ENCODE assay signal across 7 mouse cellular contexts in genomic region chr7:4813105-4813791, GRCm38 (mm10). TPM values are rescaled to one million over a fixed set of nuclear protein-coding genes. Genes with fewer than 3 reads are reported as not detected.
DNase-seq lines count a peak whose midpoint lies in the region; ATAC-seq and TF ChIP-seq lines count a peak whose summit lies in the region.

No protein-coding gene starts in this region.

- no peak for ATAC-seq in neural tube, embryonic 11.5 days (ENCODE audit: insufficient read depth, low FRiP score, low TSS enrichment)
- ATAC-seq in intestine, embryonic 16.5 days: no peak

- peak overlapping the region; percentile 44 for H3K9ac ChIP-seq in neural tube, embryonic 11.5 days (ENCODE audit: low read length)
- peak overlapping the region; percentile 64 for H3K9ac ChIP-seq in intestine, embryonic 16.5 days (ENCODE audit: low read depth, low read length)

- no peak for TF ChIP-seq POLR2A in embryonic fibroblast, embryonic 13.5 days (IDR thresholded peaks at IDR 0.05; ENCODE audit: low read depth, low read length)
- TF ChIP-seq POLR2A in olfactory bulb, adult 2 months (IDR thresholded peaks at IDR 0.05; ENCODE audit: insufficient read depth, low read depth, low read length): no peak

- WGBS in neural tube, embryonic 11.5 days: 22% methylated on average over 8 of the region's 8 CpGs
- WGBS in intestine, embryonic 16.5 days: 25% methylated on average over 8 of the region's 8 CpGs
- WGBS in olfactory bulb, adult 2 months: 23% methylated on average over 8 of the region's 8 CpGs

- peaks cover 5% of the 10 kb centered on the region; the same call in 1 of the 2 replicates for H3K36me3 ChIP-seq in neural tube, embryonic 11.5 days (ENCODE audit: control insufficient read depth, insufficient read depth, low read length)
- peaks cover 6% of the 10 kb centered on the region for H3K36me3 ChIP-seq in intestine, embryonic 16.5 days (ENCODE audit: control insufficient read depth, insufficient read depth, low read length)

- H3K9me3 ChIP-seq in neural tube, embryonic 11.5 days (ENCODE audit: control insufficient read depth, low read length): no peaks in the 10 kb centered on the region
- no peaks in the 10 kb centered on the region for H3K9me3 ChIP-seq in intestine, embryonic 16.5 days (ENCODE audit: control insufficient read depth, low read length)

- H3K27ac ChIP-seq in neural tube, embryonic 11.5 days (ENCODE audit: low read depth, low read length): peak overlapping the region; percentile 56; the same call in 1 of the 2 replicates
- H3K27ac ChIP-seq in embryonic fibroblast, embryonic 13.5 days (ENCODE audit: insufficient read depth, low read length): peak overlapping the region; percentile 53; the same call in 1 of the 2 replicates
- peak overlapping the region; percentile 88 for H3K27ac ChIP-seq in intestine, embryonic 16.5 days (ENCODE audit: low read length)
- peak overlapping the region; percentile 91 for H3K27ac ChIP-seq in olfactory bulb, adult 2 months (ENCODE audit: insufficient read depth, low read depth, low read length)

- peaks cover 8% of the 10 kb centered on the region for H3K4me1 ChIP-seq in neural tube, embryonic 11.5 days (ENCODE audit: control insufficient read depth, insufficient read depth, low read length)
- H3K4me1 ChIP-seq in embryonic fibroblast, embryonic 13.5 days (ENCODE audit: control insufficient read depth, insufficient read depth, low read length): peaks cover 7% of the 10 kb centered on the region; the same call in 1 of the 2 replicates
- H3K4me1 ChIP-seq in intestine, embryonic 16.5 days (ENCODE audit: control insufficient read depth, insufficient read depth, low read length): peaks cover 26% of the 10 kb centered on the region
- H3K4me1 ChIP-seq in olfactory bulb, adult 2 months (ENCODE audit: control insufficient read depth, insufficient read depth, low read length): peaks cover 10% of the 10 kb centered on the region

- H3K4me3 ChIP-seq in neural tube, embryonic 11.5 days (ENCODE audit: low read depth, low read length): peak overlapping the region; percentile 99
- H3K4me3 ChIP-seq in embryonic fibroblast, embryonic 13.5 days (ENCODE audit: insufficient read depth, low read length): peak overlapping the region; percentile 62
- peak overlapping the region; percentile 94 for H3K4me3 ChIP-seq in intestine, embryonic 16.5 days (ENCODE audit: low read length)
- peak overlapping the region; percentile 53 for H3K4me3 ChIP-seq in olfactory bulb, adult 2 months (ENCODE audit: insufficient read depth, low read depth, low read length)

- no peaks in the 10 kb centered on the region for H3K27me3 ChIP-seq in neural tube, embryonic 11.5 days (ENCODE audit: control insufficient read depth, insufficient read depth, low read length)
- H3K27me3 ChIP-seq in intestine, embryonic 16.5 days (replicated peaks; ENCODE audit: control insufficient read depth, insufficient read depth, low read length): no peaks in the 10 kb centered on the region

- H3K4me2 ChIP-seq in neural tube, embryonic 11.5 days (ENCODE audit: low read depth): peak overlapping the region; percentile 51
- peak overlapping the region; percentile 57 for H3K4me2 ChIP-seq in intestine, embryonic 16.5 days (ENCODE audit: low read depth, low read length)

- no peak for DNase-seq in neural tube, embryonic 11.5 days (ENCODE audit: low spot score)
- DNase-seq in neural tube, embryonic 10.5 days (ENCODE audit: extremely low spot score, low spot score): no peak
- no peak for DNase-seq in layer of hippocampus, postnatal 14 days (ENCODE audit: low spot score in 2 of 2)
- no peak for DNase-seq in right cerebral cortex, postnatal 36 days (ENCODE audit: low spot score in 2 of 2)

- TF ChIP-seq CTCF in embryonic fibroblast, embryonic 13.5 days (IDR thresholded peaks at IDR 0.05; ENCODE audit: borderline replicate concordance, insufficient read depth, low read length): no peak
- TF ChIP-seq CTCF in olfactory bulb, adult 2 months (IDR thresholded peaks at IDR 0.05; ENCODE audit: insufficient read depth, low read depth, low read length): no peak

RNA-seq across cellular contexts. Expression of gene Ube2s, which starts 0.9 kb away (rescaled TPM):
- 422 and 471 TPM in 2 replicates for polyA plus RNA-seq in neural tube, embryonic 11.5 days (2014; fragmentation: Nextera tagmentation; extraction: Ambion mirVana)
- 172 and 191 TPM in 2 replicates for polyA plus RNA-seq in embryonic fibroblast, embryonic 13.5 days (2011; ENCODE audit: insufficient read length, low read depth, missing spikeins)
- polyA plus RNA-seq in intestine, embryonic 16.5 days (2015; fragmentation: Nextera tagmentation; extraction: Ambion mirVana): 238 and 256 TPM in 2 replicates
- not detected in 2 replicates for polyA plus RNA-seq in olfactory bulb, adult 2 months (2012; ENCODE audit: insufficient read depth, insufficient read length, low replicate concordance, missing spikeins)
- 100 to 1,000 TPM; 103 to 123 TPM for total RNA-seq in layer of hippocampus, postnatal 14 days (2021)

RNA-seq across cellular contexts. Expression of gene Rpl28, which starts 20.6 kb away (rescaled TPM):
- polyA plus RNA-seq in neural tube, embryonic 11.5 days (2014; fragmentation: Nextera tagmentation; extraction: Ambion mirVana): 157 and 169 TPM in 2 replicates
- polyA plus RNA-seq in embryonic fibroblast, embryonic 13.5 days (2011; ENCODE audit: insufficient read length, low read depth, missing spikeins): 404 and 438 TPM in 2 replicates
- 320 and 345 TPM in 2 replicates for polyA plus RNA-seq in intestine, embryonic 16.5 days (2015; fragmentation: Nextera tagmentation; extraction: Ambion mirVana)
- polyA plus RNA-seq in olfactory bulb, adult 2 months (2012; ENCODE audit: insufficient read depth, insufficient read length, low replicate concordance, missing spikeins): not detected in 2 replicates
- total RNA-seq in layer of hippocampus, postnatal 14 days (2021): 100 to 1,000 TPM; 498 to 526 TPM

RNA-seq across cellular contexts. Expression of gene Tmem238, which starts 23.8 kb away (rescaled TPM):
- polyA plus RNA-seq in neural tube, embryonic 11.5 days (2014; fragmentation: Nextera tagmentation; extraction: Ambion mirVana): 1.7 and 2.2 TPM in 2 replicates
- 4.3 and 5.3 TPM in 2 replicates for polyA plus RNA-seq in embryonic fibroblast, embryonic 13.5 days (2011; ENCODE audit: insufficient read length, low read depth, missing spikeins)
- polyA plus RNA-seq in intestine, embryonic 16.5 days (2015; fragmentation: Nextera tagmentation; extraction: Ambion mirVana): 32.8 and 35.9 TPM in 2 replicates
- polyA plus RNA-seq in olfactory bulb, adult 2 months (2012; ENCODE audit: insufficient read depth, insufficient read length, low replicate concordance, missing spikeins): not detected in 2 replicates
- 1 to 10 TPM; 2.4 to 2.6 TPM for total RNA-seq in layer of hippocampus, postnatal 14 days (2021)

RNA-seq across cellular contexts. Expression of gene Tmem190, which starts 30.5 kb away (rescaled TPM):
- polyA plus RNA-seq in neural tube, embryonic 11.5 days (2014; fragmentation: Nextera tagmentation; extraction: Ambion mirVana): not detected in 2 replicates
- not detected in 2 replicates for polyA plus RNA-seq in embryonic fibroblast, embryonic 13.5 days (2011; ENCODE audit: insufficient read length, low read depth, missing spikeins)
- polyA plus RNA-seq in intestine, embryonic 16.5 days (2015; fragmentation: Nextera tagmentation; extraction: Ambion mirVana): 0.75 and 1.0 TPM in 2 replicates
- polyA plus RNA-seq in olfactory bulb, adult 2 months (2012; ENCODE audit: insufficient read depth, insufficient read length, low replicate concordance, missing spikeins): not detected in 2 replicates
- total RNA-seq in layer of hippocampus, postnatal 14 days (2021): not detected

RNA-seq across cellular contexts. Expression of gene Il11, which starts 30.6 kb away (rescaled TPM):
- 0.16 TPM in 1 of 2 replicates, not detected in the other for polyA plus RNA-seq in neural tube, embryonic 11.5 days (2014; fragmentation: Nextera tagmentation; extraction: Ambion mirVana)
- 3.3 and 7.8 TPM in 2 replicates for polyA plus RNA-seq in embryonic fibroblast, embryonic 13.5 days (2011; ENCODE audit: insufficient read length, low read depth, missing spikeins)
- polyA plus RNA-seq in intestine, embryonic 16.5 days (2015; fragmentation: Nextera tagmentation; extraction: Ambion mirVana): 0.09 TPM in 1 of 2 replicates, not detected in the other
- polyA plus RNA-seq in olfactory bulb, adult 2 months (2012; ENCODE audit: insufficient read depth, insufficient read length, low replicate concordance, missing spikeins): not detected in 2 replicates
- under 1 TPM; 0.21 to 0.38 TPM for total RNA-seq in layer of hippocampus, postnatal 14 days (2021)
